Mouse (Mus musculus): ENCODE measurements around the gene Tmem53. TPM values are rescaled to one million over a fixed set of nuclear protein-coding genes. Genes with fewer than 3 reads are reported as not detected.

The Tmem53 gene
- polyA plus RNA-seq, 1 experiment, result not detected

DNA sequence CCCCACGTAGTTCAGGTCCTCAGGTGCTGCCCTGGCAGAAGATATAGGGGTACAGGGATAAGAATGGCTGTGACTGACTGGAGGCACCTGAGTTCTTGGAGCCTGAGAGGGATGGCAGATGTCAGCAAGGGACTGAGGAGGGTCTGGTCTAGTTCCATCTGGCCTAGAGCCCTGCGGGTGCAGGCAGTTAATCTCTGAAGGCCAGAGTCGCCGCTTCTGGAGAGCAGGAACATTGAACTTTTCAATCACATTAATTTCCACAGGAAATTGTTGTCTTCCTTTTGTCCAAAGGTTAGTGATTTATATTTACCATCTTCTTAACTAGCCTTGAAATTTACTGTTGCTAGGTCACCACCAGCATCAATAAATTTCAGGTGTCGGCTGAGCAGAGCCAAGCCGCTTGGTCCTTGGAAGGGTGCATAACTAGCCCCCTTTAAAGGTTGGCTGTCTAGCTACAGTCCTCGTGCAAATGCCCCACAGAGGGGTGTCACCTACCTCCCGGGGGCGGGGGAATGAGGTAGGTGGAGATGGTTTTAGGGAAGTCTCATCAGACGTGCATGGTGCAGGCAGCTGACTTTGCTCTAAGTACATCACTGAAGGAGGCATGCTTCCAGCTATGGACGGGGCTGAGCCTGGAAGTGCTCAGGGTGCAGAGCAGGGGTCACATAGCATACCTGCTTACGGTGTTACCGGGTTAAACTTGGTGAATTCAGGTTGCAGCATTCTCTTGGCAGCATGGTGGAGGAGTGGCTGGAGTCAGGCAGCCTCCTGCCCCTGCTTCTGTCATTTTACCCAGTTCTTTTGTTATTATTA, 10.6 kb downstream of the Tmem53 start:
- Histone ChIP-seq H3K4me1 (ENCODE audit: control insufficient read depth, insufficient read depth, low read length) (no peaks in the 10 kb centered on the region), H3K4me3 (ENCODE audit: insufficient read depth, low read length) (no peak overlapping the region), H3K27ac (ENCODE audit: insufficient read depth, low read depth, low read length) (no peak overlapping the region)
- no peak for TF ChIP-seq CTCF (IDR thresholded peaks at IDR 0.05; ENCODE audit: low read depth, low read length)
- TF ChIP-seq POLR2A (IDR thresholded peaks at IDR 0.05; ENCODE audit: borderline replicate concordance, low read depth, low read length), result no peak

DNA sequence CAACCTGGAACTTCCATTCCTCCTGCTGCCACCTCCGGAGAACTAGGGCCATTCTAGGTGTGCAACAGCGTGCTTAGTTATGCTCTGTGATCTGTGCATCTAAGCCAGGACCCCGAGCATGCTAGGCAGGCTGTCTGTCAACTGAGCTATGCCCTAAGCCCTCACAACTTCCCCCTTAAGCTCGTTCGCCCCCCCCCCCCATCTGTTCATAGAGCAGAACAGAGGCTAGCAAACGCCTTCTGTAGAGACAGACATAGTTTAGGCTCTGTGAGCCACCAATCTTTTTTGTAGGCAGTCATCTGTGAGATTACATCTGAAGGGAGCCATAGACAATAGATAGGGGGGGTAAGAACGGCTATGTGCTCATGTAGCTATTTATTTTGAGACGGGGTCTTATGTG, 11.2 kb downstream of the Tmem53 start:
- Histone ChIP-seq H3K27ac (ENCODE audit: insufficient read depth, low read depth, low read length) (no peak overlapping the region), H3K4me1 (ENCODE audit: control insufficient read depth, insufficient read depth, low read length) (no peaks in the 10 kb centered on the region), H3K4me3 (ENCODE audit: insufficient read depth, low read length) (no peak overlapping the region)
- no peak for TF ChIP-seq CTCF (IDR thresholded peaks at IDR 0.05; ENCODE audit: low read depth, low read length)
- no peak for TF ChIP-seq POLR2A (IDR thresholded peaks at IDR 0.05; ENCODE audit: borderline replicate concordance, low read depth, low read length)

DNA sequence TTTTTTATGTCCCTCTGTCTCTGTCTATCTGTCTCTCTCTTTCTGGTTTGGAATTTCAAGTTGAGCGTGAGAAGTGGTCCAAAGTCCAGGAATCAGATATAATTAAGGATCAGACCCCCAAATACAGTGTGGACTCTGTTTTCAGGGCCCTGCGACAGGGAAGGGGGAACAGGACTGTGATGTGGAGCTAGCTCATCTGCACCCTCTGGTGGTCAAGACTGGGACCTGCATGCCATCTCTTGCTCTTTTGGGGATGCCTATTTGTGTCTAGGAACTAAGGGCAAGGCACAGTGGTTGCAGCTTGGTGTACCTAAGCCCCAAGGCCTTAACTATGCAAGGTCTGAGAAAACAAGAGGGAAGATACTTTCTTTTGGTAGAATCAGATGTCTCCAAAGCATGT, 15.5 kb downstream of the Tmem53 start:
- Histone ChIP-seq H3K27ac (ENCODE audit: insufficient read depth, low read depth, low read length) (no peak overlapping the region), H3K4me1 (ENCODE audit: control insufficient read depth, insufficient read depth, low read length) (no peaks in the 10 kb centered on the region), H3K4me3 (ENCODE audit: insufficient read depth, low read length) (no peak overlapping the region)
- no peak for TF ChIP-seq POLR2A (IDR thresholded peaks at IDR 0.05; ENCODE audit: borderline replicate concordance, low read depth, low read length)
- TF ChIP-seq CTCF (IDR thresholded peaks at IDR 0.05; ENCODE audit: low read depth, low read length), result peak; percentile 75

DNA sequence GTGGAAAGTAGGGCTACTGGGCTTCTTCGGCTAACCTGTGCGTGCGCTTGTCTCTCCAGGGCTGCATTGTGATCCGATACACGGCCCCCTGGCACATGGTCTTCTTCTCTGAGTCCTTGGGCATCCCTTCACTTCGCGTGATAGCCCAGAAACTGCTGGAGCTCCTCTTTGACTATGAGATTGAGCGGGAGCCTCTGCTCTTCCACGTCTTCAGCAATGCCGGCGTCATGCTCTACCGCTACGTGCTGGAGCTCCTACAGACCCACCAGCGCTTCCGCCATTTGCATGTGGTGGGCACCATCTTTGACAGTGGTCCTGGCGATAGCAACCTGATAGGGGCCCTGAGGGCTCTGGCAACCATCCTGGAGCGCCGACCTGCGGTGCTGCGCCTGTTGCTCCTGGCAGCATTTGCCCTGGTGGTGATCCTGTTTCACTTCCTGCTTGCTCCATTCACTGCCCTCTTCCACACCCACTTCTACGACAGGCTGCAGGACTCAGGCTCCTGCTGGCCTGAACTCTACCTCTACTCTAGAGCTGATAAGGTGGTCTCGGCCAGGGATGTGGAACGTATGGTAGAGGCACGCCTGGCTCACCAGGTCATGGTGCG, 16.2 kb downstream of the Tmem53 start:
- Histone ChIP-seq H3K27ac (ENCODE audit: insufficient read depth, low read depth, low read length) (no peak overlapping the region), H3K4me1 (ENCODE audit: control insufficient read depth, insufficient read depth, low read length) (no peaks in the 10 kb centered on the region), H3K4me3 (ENCODE audit: insufficient read depth, low read length) (no peak overlapping the region)
- TF ChIP-seq POLR2A (IDR thresholded peaks at IDR 0.05; ENCODE audit: borderline replicate concordance, low read depth, low read length) (no peak), CTCF (IDR thresholded peaks at IDR 0.05; ENCODE audit: low read depth, low read length) (no peak)

DNA sequence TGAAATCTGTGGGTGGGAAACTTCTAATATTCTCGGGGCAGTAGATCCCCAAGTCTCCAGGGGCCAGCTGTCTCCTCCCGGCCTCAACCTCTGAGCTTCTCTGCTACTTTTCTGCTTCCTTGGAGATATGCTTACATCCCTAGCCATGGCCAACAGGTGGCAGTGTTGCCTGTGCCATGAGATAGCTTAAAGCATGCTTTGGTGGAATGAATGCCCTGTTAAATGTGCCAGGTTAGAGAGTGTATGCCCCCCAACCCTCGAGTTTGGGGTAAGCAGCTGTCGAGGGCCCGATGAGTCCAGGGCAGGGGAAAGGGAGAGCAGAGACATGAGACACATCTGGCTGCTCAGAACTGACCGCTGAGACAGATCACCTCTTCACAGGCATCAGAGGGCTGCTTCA, 18.5 kb downstream of the Tmem53 start:
- H3K4me3 ChIP-seq (ENCODE audit: insufficient read depth, low read length), result no peak overlapping the region
- H3K27ac ChIP-seq (ENCODE audit: insufficient read depth, low read depth, low read length), result no peak overlapping the region
- peak; percentile 41; the same call in 1 of the 2 replicates for TF ChIP-seq CTCF (IDR thresholded peaks at IDR 0.05; ENCODE audit: low read depth, low read length)
- no peak for TF ChIP-seq POLR2A (IDR thresholded peaks at IDR 0.05; ENCODE audit: borderline replicate concordance, low read depth, low read length)
- H3K4me1 ChIP-seq (ENCODE audit: control insufficient read depth, insufficient read depth, low read length), result no peaks in the 10 kb centered on the region

DNA sequence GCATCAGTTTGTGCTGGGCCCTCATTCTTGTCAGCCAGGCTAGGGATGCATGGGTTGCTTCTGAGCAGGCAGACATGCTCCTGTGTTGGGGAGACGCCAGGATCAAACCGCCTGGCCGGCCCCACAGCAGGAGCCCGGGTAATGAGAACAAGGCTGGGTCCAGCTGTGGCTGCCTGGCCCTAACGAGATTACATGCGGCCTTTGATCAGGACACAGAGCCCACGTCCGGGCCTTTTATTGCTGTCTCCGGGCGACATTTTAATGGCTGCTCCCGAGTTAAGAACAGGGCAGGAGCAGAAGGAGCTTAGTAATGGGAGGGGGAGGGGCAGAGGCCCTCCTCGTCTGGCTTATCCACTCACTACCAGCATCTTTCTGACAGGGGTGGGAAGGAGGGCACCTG, 20.7 kb downstream of the Tmem53 start:
- TF ChIP-seq POLR2A (IDR thresholded peaks at IDR 0.05; ENCODE audit: borderline replicate concordance, low read depth, low read length), result no peak
- no peak for TF ChIP-seq CTCF (IDR thresholded peaks at IDR 0.05; ENCODE audit: low read depth, low read length)
- Histone ChIP-seq H3K4me1 (ENCODE audit: control insufficient read depth, insufficient read depth, low read length) (no peaks in the 10 kb centered on the region), H3K27ac (ENCODE audit: insufficient read depth, low read depth, low read length) (no peak overlapping the region)

DNA sequence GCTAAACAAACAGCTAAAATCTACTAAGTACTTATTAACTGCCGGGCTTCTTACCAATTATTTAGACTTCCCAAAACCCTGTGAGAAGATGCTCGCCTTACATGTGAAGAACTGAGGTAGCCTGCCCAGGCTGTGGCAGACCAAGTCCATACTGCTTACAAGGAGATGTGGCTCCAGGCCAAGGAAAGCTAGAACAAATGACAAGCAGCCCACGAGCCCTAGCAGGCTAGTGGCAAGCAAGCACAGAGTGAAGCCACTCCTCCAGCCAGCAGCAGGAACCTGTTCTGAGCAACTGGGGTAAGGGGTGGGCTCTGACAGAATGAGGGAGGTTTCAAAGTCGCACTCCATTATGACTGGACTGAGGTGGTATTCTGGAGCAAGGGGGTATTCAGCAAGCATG, 23.0 kb downstream of the Tmem53 start:
- Histone ChIP-seq H3K27ac (ENCODE audit: insufficient read depth, low read depth, low read length) (no peak overlapping the region), H3K4me3 (ENCODE audit: insufficient read depth, low read length) (no peak overlapping the region), H3K4me1 (ENCODE audit: control insufficient read depth, insufficient read depth, low read length) (no peaks in the 10 kb centered on the region)
- TF ChIP-seq POLR2A (IDR thresholded peaks at IDR 0.05; ENCODE audit: borderline replicate concordance, low read depth, low read length) (no peak), CTCF (IDR thresholded peaks at IDR 0.05; ENCODE audit: low read depth, low read length) (no peak)

More for the DNA sequence above, 20.7 kb downstream of the Tmem53 start:
- no peak overlapping the region for H3K4me3 ChIP-seq (ENCODE audit: insufficient read depth, low read length)

DNA sequence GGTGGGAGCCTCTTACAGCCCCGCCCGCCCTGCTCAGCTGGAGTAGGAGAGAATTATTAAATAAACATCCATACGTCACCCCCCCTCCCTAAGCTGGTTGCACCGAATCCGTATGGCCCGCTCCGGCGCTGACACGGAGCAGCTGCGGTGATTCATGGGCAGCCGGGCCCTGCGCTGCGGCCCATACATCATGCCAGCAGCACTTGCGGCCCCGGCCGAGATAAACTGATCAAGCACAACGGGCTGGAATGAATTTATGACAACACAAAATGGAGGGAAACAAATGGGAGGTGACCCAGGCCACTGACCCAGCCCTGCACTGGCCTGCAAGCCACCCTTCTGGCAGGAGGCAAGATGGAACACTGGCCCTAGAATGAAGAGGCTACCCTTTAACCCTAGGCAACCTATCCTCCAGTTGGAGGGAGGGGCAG, 24.5 kb downstream of the Tmem53 start:
- H3K27ac ChIP-seq (ENCODE audit: insufficient read depth, low read depth, low read length), result no peak overlapping the region
- no peak for TF ChIP-seq POLR2A (IDR thresholded peaks at IDR 0.05; ENCODE audit: borderline replicate concordance, low read depth, low read length)
- TF ChIP-seq CTCF (IDR thresholded peaks at IDR 0.05; ENCODE audit: low read depth, low read length), result no peak
- no peaks in the 10 kb centered on the region for H3K4me1 ChIP-seq (ENCODE audit: control insufficient read depth, insufficient read depth, low read length)
- no peak overlapping the region for H3K4me3 ChIP-seq (ENCODE audit: insufficient read depth, low read length)

DNA sequence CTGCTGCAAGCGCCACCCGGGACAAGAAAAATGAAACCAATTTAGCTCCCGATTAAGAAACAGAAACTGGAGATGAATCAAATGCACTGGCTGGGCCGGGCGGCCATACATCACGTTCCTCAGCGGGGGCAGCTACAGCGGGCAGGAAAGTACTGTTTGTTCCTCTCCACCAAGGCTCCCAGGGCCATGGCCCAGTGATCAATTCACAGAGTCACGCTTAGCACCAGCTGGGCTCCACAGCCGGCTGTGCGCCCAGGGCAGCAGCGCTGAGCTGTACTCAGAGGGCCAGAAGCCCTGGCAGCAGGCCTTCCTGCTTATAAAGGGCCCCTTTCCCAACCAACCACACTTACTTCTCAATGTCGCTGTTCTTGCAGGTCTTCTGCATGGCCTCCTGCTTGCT, 25.3 kb downstream of the Tmem53 start:
- Histone ChIP-seq H3K27ac (ENCODE audit: insufficient read depth, low read depth, low read length) (no peak overlapping the region), H3K4me1 (ENCODE audit: control insufficient read depth, insufficient read depth, low read length) (no peaks in the 10 kb centered on the region), H3K4me3 (ENCODE audit: insufficient read depth, low read length) (no peak overlapping the region)
- no peak for TF ChIP-seq CTCF (IDR thresholded peaks at IDR 0.05; ENCODE audit: low read depth, low read length)
- TF ChIP-seq POLR2A (IDR thresholded peaks at IDR 0.05; ENCODE audit: borderline replicate concordance, low read depth, low read length), result no peak

DNA sequence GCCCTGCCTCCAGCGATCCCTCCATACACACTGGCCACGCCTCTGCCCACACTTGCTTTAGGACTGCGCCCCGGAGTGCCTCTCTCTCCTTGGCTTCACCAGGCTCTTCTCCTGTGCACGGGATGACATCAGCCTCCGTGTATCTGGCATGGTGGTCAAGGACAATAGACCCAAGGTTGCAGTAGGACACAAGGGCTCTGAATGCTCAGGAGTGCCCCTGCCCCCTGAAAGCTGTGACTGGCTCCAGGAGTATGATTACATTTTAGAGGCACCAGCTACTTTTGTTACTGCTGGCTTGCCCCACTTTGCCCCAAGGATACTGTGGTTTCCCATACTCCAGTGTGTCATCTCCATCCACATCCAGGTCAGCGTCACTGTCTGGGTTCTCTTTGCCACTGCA, 25.9 kb downstream of the Tmem53 start:
- H3K4me1 ChIP-seq (ENCODE audit: control insufficient read depth, insufficient read depth, low read length), result no peaks in the 10 kb centered on the region
- TF ChIP-seq POLR2A (IDR thresholded peaks at IDR 0.05; ENCODE audit: borderline replicate concordance, low read depth, low read length) (no peak), CTCF (IDR thresholded peaks at IDR 0.05; ENCODE audit: low read depth, low read length) (no peak)
- no peak overlapping the region for H3K27ac ChIP-seq (ENCODE audit: insufficient read depth, low read depth, low read length)
- H3K4me3 ChIP-seq (ENCODE audit: insufficient read depth, low read length), result no peak overlapping the region

Data from bone marrow macrophage, adult 2 months (primary cell).